Mouse (Mus musculus) spleen, postnatal 4 days (tissue): ENCODE measurements around the gene Sema3g.

Experiments used
- DNase-seq, 2 experiments: peaks; one replicate each; pipeline ENCODE4 v3.0.0; 2022; ENCODE audit warnings: low spot score in 2 of 2

Gene Sema3g

DNA sequence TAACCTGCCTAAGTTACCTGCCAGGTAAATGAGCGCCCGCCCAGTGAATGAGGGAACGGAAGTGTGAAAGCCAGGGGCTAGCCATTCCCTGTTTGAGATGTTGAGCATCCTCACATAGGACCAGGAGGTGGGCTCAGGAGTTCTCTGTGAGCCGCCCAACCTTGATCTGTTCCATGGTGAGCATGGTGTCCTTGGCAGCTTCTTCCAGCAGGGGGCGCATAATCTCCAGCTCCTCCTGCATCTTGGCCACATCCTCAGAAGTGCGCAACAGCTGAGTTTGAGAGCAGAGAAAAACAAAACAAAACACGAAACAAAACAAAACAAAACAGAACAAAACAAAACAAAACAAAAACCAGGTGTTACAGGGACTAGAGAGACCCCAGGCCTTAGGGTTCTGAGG lies 54.5 kb downstream of the Sema3g start:
- DNase-seq = peak; percentile 74 to 94
